Mouse (Mus musculus): ENCODE results near the gene Scn5a.

DNA sequence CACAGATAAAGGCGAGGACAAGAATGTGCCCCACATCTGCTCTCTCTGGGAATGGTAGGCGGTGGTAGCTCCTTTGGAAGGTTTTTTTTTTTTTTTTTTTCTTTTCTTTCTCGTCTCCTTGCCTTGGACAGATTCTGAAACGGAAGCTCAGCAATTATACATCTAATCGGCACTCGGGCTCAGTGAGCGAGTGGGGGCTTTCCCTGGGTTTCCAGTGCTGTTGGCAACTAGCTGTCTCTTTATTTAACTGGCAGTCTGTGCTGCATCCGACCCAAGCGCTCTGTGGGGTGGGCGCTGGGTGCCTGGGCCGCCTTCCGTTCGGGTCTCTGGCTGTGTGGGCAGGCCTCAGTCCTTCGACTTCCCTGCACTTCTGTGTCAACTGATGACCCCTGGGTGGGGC, 5.8 kb downstream of the Scn5a start:
- TF ChIP-seq POLR2A (IDR thresholded peaks at IDR 0.05; ENCODE audit: low read depth, low read length) (no peak), CTCF (IDR thresholded peaks at IDR 0.05; ENCODE audit: extremely low read depth, insufficient read length, insufficient replicate concordance, low read depth, low read length) (no peak)
